Mouse (Mus musculus): ENCODE results near the gene Igll1.
"Not testable (repeated sequence)": the region's sequence is repeated elsewhere in the genome, so short reads cannot be mapped to it uniquely, and the experiment has no call there.

Gene Igll1

DNA sequence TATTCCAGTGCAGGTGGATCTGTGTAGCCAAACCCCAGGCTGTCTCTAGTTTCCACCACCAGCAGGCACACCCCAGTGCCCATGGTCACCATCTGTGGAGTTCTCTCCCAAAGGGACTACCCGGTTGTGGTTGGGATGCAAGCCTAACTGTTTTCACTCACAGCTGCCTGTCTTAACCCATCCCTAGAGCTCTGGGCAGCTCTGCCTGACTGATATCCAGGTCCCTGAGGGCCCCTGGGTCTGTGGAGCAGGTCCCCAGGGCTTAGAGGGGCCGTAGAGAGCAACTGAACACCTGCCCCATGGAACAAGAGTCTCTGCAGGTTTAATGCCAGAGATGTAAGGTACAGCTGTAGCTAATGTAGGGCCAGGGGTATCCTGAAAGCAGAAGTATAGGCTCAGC is at the start of gene Igll1:
TSS of gene Igll1 (minus strand) at position 8 of the 400 bp plus-strand sequence.
- DNase-seq (ENCODE audit: low spot score in 2 of 2) = no peak

GRCm38 (mm10) chr16:16913440-16913839 is 49.7 kb upstream of the Igll1 start:
- DNase-seq (ENCODE audit: low spot score in 2 of 2) = no peak

GRCm38 (mm10) chr16:16911641-16912597 is 48.1 kb upstream of the Igll1 start:
- peak; percentile 67 to 84 for DNase-seq (ENCODE audit: low spot score in 2 of 2)

DNA sequence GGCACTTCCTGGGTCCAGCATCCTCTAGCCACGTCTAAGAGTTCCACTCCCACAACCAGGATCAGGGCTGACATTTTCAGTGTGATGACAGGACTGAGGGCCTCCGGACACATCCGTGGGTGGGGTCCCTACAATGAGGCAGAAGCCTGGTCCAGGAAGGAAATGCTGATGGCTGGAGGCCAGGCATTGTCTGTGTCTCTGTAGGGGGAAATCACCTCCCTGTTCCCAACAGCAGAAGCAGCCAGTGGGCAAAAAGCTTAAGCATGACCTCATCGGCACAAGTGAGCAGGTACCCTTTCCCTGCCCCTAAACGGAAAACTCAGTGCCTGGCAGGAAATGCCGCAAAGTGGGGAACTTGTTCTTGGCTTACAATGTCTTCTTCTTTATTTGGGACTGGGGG is 44.0 kb upstream of the Igll1 start:
- DNase-seq (ENCODE audit: low spot score in 2 of 2) = no peak

- no peak for DNase-seq (ENCODE audit: low spot score in 2 of 2)
These were observed 39.4 kb upstream of the Igll1 start for GRCm38 (mm10) chr16:16903188-16903587.

GRCm38 (mm10) chr16:16902329-16902728 is 38.5 kb upstream of the Igll1 start:
- DNase-seq (ENCODE audit: low spot score in 2 of 2) = no peak

GRCm38 (mm10) chr16:16897056-16897584 is 33.3 kb upstream of the Igll1 start:
- DNase-seq (ENCODE audit: low spot score in 2 of 2) = no peak

DNA sequence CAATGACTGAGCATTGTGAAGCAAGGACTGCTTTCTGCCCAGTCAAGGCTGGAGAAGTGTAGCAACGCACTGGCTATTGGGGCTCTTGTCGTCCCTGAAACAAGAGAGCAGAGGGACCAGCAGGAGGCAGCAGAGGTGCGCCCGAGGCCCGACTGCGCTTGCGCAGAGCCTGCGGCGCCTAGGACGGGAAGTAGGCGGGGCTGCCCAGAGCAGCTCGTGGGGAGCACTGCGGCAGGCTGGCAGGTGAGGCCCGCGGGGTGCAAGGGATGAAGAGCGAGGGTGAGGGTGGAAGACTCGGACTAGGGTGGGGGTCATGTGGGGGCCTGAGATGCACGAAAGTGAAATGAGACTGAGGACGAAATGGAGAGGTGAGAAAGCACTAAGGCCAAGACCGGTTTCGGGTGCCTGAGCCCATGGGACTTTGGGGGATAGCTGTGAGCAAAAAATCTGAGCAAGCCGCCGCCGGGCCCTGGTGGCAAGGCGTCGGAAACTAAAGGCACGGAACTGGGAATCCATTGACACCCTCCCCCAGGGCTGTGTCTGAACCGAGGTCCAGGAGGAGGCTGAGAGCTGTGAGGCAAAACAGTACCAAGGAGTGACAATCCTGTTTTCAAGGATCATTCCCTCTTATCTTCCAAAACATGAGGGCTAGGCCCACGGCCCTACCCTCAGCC is 32.7 kb upstream of the Igll1 start, which contains the start of gene Ppm1f:
TSS of gene Ppm1f (plus strand) at position 88 of the 674 bp plus-strand sequence.
- peak; percentile 93 to 96 for DNase-seq (ENCODE audit: low spot score in 2 of 2)

- DNase-seq (ENCODE audit: low spot score in 2 of 2) = no peak
These were observed 32.2 kb upstream of the Igll1 start for GRCm38 (mm10) chr16:16896015-16896381.

DNA sequence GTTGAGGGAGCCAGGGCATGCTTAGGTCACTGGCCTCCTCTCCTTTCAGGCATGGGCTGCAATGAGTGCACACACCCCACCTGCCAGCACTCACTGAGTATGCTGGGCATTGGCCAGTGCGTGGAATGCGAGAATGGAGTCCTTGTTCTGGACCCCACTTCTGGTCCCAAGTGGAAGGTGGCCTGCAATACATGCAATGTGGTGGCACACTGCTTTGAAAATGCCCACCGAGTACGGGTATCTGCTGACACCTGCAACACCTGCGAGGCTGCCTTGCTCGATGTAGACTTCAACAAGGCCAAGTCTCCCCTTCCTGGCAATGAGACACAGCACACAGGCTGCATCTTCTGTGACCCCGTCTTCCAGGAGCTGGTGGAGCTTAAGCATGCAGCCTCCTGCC is 28.6 kb upstream of the Igll1 start:
- DNase-seq (ENCODE audit: low spot score in 2 of 2) = no peak

DNA sequence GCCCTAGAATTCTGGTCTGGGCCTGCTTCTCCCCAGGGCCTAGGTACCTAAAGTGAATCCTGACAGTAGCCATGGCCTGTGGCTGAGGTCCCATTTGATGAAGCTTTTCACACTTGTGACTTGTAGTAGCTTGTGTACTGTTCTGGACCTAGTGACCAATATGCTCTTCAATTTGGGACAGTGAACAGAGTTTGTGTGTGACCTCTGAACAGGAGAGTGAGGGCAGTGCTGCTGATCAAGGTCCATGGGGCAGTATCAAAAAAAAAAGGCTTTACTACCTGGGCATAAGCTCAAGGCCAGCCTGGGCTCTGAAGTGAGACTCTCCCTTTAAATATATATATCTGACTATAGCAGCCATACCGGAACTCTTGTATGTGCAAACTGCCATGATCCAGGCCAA is 24.6 kb upstream of the Igll1 start:
- DNase-seq (ENCODE audit: low spot score in 2 of 2) = no peak

GRCm38 (mm10) chr16:16879025-16879424 is 15.2 kb upstream of the Igll1 start:
- no peak for DNase-seq (ENCODE audit: low spot score in 2 of 2)

- DNase-seq (ENCODE audit: low spot score in 2 of 2) = peak; percentile 78 to 84
These were observed 7.0 kb upstream of the Igll1 start, which contains the start of the genes Top3b and Vpreb1 for GRCm38 (mm10) chr16:16870617-16871331. Top3b (plus strand) TSS chr16:16870736. Vpreb1 (minus strand) TSS chr16:16870843.

DNA sequence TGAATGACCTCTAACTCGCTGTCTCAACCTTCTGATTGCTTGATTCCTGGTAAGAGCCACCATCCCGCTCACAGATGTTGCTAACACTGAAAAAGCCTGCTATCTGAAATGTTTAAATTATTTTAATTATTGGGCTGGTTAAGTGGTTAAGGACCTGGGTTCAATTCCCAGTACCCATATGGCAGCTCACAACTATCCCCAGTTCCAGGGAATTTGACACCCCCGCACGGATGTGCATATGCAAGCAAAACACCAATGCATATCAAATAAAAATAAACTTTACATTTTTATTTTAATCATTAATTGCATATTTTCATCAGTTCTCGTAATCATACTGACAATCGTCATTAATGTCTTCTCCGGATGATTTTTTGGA is 6.4 kb upstream of the Igll1 start:
- no peak for DNase-seq (ENCODE audit: low spot score in 2 of 2)

DNA sequence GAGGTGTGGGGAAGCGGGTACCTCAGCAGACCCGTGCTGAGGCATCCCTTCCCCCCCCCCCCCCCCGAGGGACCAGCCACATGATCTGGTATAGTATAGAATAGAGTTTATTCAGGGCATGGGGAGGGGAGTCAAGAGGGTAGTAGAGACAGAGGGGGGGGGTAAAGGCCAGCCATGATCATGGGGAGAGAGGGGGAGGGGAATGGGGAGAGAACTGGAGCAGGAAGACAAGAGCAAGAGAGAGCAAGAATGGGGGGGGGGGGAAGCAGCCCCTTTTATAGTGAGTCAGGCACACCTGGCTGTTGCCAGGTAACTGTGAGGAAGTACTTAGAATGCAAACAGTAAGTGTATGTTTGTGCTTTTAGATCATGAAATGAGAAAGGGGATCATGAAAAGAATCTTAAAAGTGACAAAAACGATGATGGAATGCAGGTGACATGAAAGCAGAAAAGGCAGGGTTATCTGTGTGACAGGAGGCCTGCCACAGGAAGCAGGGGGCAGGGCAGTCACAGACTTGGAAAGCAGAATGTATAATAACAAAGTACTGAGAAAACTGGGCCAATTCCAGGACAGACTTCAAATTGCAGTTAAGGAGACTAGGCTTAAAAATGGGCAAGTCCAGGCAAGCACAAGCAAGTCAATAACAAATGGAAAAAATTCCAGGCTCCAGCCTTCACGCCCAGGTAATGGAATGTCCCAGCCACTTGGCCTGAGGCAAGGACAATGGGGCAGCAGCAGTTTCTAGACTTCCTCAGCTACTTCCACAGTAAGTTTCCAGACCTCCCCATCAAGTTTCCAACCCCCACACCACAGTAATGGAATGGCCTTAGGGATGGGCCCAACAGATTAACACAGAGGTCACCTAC is 2.1 kb upstream of the Igll1 start:
- no peak for DNase-seq (ENCODE audit: low spot score in 2 of 2)

DNA sequence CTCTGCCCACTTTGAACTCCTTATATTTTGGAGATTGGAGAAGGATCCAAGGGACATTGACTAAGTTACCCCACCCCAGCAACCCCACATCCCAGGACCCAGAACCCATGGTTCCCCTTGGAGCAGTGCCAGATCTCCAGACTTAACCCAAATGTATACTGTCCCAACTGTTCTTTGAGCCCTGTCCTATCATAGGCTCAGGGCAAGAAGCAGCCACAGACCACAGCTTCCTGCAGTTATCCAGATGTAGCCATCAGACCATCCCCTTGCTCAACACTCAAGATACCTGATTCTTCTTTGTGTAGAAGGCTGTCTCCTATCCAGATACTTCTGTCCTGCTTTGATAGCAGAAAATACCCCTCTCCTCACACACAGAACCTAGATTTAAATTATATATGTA is 1.4 kb upstream of the Igll1 start:
- no peak for DNase-seq (ENCODE audit: low spot score in 2 of 2)

- DNase-seq (ENCODE audit: low spot score in 2 of 2) = no peak
These were observed 1.5 kb downstream of the Igll1 start for GRCm38 (mm10) chr16:16862288-16862687.

GRCm38 (mm10) chr16:16856731-16857476 is 6.9 kb downstream of the Igll1 start:
- DNase-seq (ENCODE audit: low spot score in 2 of 2) = no peak

DNA sequence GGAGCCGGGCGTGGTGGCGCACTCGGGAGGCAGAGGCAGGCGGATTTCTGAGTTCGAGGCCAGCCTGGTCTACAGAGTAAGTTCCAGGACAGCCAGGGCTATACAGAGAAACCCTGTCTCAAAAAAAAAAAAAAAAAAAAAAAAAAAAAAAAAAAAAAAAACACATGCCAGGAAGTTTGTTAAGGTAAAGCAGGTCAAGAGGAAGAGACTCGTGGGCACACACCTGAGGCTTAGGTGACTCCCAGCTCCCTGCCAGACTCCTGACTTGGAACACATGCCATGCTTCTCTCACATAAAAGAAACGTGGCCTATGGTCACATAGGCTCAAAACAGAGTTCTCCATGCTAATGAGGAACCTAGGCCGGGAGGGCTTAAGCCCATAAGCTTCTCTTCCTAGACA is 7.7 kb downstream of the Igll1 start:
- not testable (repeated sequence) for DNase-seq (ENCODE audit: low spot score in 2 of 2)

GRCm38 (mm10) chr16:16855541-16855940 is 8.2 kb downstream of the Igll1 start:
- DNase-seq (ENCODE audit: low spot score in 2 of 2) = no peak
